Mouse (Mus musculus): ENCODE measurements around the gene Btbd2.
"Not testable (repeated sequence)": the region's sequence is repeated elsewhere in the genome, so short reads cannot be mapped to it uniquely, and the experiment has no call there.

Btbd2 gene

DNA sequence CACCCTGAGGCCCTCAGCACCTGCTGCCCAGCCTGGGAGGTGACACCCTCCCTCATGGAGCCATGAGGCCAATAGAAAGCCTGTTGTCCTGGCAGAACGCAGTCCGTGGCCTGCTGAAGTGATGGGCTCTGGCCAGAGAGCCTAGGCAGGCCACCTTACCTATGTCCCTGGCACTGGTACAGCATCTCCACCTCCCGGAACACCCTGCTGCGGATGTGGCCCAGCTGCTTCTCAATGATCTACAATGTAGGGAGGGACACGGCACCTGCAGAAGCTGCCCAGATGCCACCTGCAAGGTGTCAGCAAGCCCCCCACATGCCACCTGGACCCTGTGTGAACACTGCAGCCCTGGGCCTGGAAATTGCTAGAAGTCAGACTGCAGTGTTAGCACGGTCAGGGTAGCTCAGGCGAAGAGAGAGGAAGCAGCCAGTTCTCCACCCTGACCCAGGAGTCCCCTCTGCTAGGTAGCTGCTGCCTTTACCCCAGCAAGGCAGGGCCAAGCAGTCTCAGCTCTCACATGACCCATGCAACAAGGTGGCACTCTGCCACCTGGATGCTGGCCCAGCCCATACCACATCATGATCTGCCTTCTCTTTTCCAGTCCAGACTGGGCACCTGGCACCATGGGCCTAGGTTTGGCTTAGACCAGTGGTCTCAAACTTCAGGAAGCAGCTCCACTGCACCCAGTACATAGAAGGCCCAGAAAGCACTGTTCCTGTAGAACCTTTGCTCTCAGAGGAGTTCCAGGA lies 13.0 kb upstream of the Btbd2 start:
- no peak for DNase-seq (ENCODE audit: low spot score)

DNA sequence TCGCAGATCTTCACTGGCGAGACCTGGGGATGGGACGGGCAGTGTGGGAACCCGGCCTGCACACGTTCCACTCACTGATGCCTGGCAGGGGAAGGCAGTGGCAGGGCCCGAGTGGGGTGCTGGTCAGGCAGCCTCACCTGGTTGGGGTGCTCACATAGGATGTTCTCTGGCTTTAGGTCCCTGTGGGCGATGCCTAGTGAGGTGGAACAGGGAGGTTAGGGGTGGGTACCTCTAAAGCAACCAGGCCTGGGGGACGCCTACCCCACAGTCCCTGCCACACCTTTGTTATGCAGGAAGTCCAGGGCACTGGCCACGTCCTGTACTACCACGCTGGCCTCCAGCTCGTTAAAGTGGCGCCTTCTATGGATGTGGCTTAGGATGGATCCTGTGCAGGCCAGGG lies 12.1 kb upstream of the Btbd2 start:
- DNase-seq (ENCODE audit: low spot score), result no peak

DNA sequence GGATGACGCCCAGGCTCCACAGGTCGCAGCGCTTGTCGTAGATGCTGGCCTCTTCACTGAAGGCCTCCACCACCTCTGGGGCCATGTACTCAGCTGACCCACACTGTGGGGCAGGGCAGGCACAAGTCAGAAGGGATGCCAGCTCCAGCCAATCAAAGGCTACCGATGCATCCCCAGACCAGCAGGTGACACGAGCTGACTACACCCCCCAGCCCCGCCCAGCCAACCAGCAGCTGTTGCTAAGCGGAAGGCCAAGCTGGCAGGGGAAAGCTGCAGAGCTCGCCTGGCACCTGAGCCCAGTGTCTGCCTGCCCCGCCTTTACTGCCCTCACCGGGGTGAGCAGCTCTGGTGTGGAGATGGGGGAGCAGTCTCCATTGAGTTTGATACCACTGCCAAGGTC lies 11.7 kb upstream of the Btbd2 start:
- no peak for DNase-seq (ENCODE audit: low spot score)

DNA sequence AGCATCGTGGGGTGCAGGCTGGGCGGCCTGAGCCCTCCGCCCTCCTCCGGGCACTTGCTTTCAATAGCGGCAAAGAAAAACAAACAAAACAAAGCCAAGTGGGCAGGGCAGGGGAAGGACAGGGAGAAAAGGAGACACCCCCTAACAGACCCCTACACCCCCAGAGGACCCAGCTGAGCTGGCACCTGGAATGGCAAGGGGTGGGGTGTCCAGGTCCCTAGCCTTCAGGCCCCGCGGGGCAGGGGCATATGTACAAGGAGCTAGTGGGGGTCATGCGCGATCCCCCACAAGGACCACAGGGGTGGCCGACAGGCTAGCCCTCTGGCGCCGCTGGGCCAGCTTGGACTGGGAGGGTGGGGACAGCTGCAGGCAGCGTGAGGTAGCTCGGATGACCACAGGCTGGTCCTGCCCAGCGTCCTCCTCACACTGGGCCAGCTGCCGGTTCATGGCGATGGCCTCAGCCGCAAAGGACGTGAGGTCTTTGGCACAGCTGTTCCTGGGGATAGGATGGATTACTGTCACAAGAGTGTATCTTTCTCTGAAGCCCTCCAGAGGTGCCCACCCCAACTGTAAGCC lies 10.1 kb upstream of the Btbd2 start:
- DNase-seq (ENCODE audit: low spot score), result no peak

DNA sequence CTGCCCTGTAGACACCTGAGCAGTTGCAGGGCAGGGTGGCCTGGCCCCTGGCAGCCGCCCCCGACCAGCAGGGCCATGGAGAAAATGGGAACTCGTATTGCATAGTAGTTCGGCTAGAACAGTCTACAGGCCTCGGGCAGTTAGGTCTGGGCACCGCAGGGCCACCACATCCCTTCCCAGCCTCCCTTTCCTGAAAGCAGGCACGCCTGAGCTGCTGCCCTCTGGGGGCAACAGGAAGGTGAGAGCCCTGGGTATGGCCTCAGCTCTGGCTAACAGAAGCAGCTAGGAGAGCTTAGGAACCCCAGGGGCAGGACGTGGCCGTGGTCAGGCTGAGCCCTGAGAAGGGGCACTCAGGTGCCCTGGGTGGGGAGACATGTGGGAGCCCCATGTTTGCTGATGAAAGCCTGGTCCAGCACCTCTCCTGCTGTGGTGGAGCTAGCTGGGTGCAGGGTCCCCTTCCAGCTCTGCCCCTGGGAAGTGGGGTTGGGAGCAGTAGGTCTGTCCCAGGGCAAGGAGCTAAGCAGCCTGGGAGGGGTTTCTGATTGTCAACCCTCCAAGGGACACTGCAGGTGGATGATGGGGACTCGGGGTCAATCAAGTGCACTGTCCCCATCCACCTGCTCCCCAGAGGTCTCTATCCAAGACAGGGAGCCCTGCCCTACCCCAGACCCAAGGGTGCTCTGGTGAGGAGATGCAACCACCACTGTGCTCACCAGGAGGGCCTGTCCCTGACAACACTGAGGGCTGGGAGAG lies 9.3 kb upstream of the Btbd2 start:
- DNase-seq (ENCODE audit: low spot score), result no peak

DNA sequence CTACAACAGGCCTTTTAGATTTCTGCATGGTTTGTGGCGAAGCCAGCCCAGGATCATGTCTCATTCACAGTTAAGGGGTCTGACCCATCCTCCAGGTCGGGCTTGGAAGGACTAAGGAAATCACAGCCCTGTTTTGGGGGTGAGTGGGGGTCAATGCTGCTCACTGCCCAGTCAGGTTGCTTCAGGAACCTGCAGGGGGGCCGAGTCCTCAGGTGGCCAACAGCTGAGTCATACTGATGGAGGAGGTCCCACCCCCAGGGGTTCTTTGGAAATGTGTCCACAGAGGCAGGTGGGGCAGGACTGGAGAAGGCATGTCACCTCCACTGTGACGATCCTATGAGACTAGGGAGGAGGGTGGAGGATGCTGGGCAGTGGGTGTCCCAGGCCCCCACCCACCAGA lies 8.6 kb upstream of the Btbd2 start:
- no peak for DNase-seq (ENCODE audit: low spot score)

DNA sequence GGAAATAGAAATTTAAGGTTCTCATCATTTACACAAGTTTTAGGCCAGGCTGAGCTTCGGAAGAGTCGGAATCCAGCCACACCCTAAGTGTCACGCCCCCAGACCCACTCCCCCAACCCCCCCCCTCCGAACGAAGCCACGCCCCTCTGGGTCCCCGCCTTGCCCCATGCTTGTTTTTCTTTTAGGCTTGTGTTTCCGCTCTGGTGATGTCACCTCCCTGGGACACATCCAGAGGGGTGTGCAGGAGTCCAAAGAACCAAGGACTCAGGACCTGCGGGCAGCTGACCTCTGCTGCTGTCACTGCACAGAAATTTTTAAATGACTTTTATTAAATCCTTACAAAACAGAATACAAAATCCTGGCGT lies 8.1 kb upstream of the Btbd2 start:
- no peak for DNase-seq (ENCODE audit: low spot score)

DNA sequence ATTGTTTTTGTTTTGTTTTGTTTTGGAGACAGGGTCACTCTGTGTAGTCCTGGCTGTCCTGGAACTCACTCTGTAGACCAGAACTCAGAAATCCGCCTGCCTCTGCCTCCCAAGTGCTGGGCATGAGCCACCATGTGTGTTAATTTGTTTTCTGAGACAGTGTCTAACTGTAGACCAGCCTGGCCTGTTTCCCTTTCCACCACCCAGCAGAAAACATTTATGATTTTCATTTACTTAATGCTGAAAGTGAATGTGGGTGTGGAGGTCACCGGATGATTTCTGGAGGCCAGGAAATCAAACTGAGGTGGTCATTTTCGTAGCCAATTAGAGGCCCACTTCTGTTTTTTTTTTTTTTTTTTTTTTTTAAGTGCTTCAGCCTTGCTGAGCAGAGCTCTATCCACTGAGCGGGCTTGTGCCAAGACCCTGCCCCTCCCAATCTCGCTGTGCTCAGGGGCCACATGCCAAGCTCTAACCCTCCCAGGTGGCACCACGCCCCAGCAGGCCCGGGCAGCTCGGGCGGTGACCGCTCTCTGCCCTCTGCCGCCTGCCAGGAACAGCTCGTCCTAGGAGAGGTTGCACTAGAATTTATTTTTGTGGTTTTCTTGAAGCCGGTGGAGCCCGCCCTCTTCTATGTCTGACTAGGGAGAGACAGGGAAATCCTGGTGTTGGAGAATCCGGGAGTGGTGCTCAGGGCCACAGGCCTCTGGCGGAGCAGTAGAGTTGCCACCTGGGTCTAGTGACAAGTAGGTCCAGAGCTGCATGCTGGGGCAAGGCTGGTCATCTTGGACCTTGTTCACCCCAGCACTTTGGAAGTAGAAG lies 7.5 kb upstream of the Btbd2 start:
- DNase-seq (ENCODE audit: low spot score), result peak; percentile 36

DNA sequence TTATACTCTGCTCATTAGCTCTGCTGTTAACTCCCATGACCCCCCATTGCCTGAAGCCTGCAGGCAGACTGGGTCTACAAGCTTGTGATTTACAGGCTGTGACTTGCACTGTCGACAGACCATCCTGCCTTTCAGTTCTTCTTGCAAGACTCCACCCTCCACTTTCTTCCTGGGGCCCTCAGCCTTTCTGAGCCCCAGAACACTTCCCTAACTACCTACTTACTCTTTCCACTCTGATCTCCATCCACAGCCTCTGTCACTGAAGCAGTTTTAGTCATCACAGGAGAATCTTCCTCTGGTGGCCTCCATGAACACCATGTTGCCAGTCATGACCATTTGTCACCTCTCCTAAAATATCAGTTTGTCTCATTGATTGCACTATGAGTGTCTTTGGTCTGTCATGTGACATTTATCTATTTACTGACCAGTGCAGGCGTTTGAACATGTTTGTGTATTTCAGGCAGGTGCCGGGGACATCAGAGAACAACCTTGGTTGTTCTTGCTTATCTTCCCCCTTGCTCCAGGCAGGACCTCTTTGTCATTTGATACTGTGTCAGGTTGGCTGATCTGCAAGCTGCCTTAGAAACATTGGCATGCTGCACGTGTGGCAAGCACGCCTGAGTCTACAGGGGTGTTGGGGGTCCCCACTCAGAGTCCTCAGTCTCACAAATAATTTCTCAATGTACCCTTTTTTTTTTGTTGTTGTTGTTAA lies 6.8 kb upstream of the Btbd2 start:
- DNase-seq (ENCODE audit: low spot score), result no peak

DNA sequence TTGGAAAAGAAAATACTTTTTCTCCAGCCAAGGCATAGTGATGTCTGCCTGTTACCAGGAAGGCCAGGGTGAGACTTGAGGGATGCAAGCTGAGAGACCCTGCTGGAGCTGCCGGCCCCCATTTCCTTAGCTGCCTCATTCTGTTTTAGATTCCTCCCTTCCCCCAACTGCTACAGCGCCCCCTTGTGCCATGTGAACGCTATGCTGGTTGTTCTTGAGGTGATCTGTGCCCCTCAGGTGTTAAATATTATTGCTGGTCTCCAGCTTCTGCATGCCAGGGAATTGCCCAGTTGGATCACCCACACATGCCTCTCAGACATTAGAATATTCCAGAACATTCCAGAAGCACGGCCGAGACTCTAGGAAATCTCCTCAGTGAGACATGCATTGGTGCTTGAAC lies 4.3 kb upstream of the Btbd2 start:
- DNase-seq (ENCODE audit: low spot score), result peak; percentile 72

DNA sequence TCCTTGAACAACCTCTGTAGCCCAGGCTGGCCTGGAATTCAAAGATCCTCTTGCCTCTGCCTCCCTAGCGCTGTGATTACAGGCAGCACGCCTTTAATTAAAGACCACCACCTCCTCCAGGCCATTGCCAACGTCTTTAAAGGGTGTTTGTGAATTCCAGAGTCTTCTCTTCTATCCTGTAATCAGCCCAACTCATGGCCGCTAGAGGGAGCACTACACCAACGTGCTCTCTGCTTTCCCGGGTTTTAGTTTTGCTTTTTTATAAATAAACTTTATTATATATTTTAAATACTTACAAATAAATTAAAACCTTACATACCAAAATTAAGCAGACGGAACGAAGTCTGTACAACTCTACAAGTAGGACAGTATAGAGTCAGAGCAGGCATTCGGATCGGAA lies 2.3 kb upstream of the Btbd2 start:
- peak; percentile 57 for DNase-seq (ENCODE audit: low spot score)

DNA sequence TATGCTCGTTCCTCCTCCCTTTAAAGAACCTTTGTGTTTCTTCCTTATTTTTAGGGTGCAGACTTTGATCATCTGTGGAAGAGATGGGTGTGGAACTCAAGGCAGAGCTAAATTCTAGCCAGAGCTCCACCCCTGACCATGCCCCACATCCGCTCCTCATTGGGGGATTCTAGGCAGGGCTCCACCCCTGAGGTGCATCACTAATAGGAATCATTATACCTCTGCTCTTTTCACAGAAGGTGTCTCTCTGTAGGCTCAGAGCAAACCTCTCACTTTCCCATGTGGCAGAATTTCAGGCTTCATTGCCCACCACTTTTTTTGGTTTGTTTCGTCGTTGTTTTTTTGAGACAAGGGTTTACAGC lies 2.0 kb upstream of the Btbd2 start:
- peak; percentile 60 for DNase-seq (ENCODE audit: low spot score)

DNA sequence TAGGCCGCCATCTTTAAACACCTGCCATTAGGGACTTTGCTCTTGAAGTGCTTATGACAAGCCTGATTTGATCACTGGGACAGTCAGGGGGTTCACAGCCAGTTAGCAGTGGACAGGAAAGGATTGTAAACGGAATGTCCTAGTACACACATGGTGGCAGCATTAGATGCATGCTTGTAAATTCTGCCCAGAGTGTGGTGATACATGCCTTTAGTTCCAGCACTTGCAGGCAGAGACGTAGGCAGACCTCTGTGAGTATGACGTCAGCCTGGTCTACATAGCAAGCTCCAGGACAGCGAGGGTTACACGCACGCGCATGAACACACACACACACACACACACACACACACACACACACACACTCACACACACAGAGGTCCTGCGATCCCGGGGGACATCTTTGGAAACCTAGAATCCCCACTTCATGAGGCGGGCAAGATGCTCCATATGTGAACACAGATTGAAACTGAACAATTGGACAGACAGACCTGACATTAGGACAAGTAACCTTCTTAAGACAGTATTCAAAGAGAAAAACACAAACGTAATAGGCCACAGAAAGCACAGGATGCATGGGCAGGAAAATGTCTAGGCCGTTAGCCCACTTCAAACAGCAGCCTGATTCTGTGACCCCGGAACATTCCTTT lies 1.4 kb upstream of the Btbd2 start:
- peak; percentile 70 for DNase-seq (ENCODE audit: low spot score)

DNA sequence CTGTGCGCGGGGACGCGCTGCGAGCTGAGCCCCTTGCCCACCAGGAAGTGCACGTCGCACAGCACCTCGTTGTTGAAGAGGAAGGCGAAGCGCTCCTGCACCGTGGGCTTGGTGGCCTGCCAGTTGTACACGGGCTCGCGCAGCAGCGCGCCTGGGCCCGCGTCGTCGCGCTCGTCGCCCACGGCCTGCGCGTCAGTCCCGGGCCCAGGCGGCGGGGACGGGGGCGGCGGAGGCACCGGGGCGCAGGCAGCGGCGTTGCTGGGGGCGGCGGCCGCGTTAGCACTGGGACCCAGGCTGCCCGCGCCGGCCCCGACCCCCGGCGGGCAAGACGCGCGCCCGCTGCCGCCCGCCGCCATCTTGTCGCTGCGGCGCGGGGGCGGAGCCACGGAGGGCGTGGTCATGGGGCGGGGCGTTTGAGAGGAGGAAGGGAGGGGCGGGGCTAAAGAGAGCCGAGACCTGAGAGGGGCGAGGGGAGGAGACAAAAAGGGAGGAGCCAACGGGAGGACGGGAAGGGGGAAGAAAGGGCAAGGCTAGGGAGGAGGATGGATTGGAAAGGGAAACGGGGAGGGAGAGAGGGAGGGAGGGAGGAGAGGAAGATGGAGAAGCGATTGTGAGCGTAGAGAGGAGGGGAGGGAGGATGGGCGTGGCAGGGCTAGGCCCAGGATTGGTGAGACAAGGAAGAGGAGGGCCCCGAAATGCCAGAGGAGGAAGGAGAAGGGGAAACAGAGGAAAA lies 575 bp downstream of the Btbd2 start:
- peak; percentile 87 for DNase-seq (ENCODE audit: low spot score)

DNA sequence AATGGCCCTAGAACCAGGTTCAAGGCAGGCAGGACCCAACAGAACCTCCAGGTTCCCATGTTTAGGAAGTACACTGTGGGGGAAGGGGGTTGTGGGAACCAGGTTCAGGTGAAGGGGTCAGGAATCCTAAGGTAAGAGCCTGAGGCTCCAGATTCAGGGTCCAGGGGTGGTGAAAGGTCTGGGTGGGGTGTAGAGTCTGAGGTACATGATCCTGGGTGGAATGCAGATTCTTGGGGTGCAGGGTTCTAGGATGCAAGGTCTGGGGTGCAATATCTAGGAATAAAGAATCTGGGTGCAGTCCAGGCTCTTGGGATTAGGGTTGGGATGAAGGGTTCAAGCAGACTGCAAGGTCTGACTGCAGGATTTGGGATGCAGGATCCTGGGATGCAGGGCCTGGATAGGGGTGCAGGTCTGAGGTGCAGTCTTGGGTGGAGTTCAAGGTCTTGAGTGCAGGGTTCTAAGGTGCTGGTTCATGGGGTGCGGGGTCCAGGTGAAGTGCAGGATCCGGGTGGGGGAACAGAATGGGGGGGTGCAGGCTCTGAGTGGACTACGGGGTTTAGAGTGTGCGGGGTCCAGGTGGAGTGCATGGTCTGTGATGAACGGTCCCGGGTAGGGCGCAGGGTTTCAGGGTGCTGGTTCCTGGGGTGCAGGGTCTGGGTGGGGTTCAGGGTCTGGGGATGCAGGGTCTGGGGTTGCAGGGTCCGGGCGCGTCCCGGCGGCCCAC lies 1.3 kb downstream of the Btbd2 start:
- no peak for DNase-seq (ENCODE audit: low spot score)

DNA sequence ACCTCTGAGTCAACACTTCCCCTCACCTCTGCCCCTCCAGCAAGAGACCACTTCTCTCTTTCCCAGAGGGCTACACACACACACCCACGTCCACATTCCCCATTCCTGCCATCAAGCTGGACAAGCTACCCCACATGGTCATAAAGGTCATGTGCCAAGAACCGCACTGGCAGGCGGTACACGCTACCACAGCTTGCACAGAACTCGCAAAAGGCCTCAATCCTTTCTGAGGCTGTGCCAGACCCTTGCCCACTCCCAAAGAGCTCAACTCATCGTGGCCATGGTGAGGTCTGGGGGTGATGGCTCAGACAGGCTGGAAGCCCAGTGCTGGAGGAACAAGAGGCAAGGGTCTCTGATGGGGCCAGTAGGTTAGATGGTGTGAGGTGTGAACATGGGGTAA lies 2.0 kb downstream of the Btbd2 start:
- DNase-seq (ENCODE audit: low spot score), result no peak

DNA sequence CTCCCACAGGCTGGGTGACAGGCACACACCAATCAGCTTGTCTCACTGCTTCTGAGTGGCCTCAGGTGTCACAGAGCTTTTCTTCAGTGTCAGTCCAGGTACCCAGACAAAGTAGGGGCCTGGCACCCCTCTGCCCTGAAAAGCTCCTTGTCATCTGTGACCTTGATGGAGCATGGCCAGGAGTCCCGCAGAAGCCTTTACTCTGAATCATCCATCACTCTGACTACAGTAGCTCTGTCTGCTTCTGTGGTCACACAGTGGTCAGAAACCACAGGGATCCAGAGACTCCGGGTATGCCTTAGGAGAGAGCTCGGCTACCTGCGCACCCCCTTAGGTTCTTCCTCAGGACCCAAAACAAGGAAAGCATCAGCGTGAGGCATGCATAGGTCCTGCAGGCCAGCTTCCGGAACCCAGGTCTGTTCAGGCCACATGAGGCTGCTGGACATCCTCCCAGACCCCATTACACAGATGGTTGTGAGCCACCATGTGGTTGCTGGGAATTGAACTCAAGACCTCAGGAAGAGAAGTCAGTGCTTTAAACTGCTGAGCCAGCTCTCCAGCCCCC lies 3.6 kb downstream of the Btbd2 start:
- no peak for DNase-seq (ENCODE audit: low spot score)

DNA sequence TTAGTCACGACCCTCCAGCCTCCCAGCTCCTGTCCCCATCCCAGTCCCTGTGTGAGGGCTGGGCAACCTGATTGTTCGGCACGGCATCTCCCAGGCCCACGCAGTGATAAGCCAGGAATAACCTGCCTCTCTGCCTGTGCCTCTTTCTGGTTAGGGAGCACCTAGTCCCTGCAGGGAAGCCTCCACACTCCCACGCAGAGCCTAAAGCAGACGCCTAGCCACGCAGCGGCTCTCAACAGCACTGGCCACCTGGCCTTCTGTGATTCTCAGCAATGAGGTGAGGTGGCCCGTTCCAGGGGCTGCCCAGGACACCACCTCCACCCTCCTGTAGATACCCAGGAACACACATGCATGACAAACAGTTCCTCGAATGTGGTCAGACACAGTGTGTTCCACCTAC lies 6.5 kb downstream of the Btbd2 start:
- DNase-seq (ENCODE audit: low spot score), result no peak

DNA sequence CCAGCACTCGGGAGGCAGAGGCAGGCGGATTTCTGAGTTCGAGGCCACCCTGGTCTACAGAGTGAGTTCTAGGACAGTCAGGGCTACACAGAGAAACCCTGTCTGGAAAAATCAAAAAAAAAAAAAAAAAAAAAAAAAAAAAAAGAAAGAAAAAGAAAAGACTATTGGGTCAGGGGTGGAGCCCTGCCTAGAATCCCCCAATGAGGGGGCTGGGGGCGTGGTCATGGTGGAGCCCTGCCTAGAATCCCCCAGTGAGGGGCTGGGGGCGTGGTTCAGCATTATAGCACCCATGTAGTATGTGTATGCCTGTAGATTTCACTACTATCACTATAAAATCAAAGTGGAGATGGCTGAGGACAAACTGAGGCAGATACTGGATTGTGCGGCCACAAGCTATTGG lies 7.0 kb downstream of the Btbd2 start:
- not testable (repeated sequence) for DNase-seq (ENCODE audit: low spot score)

DNA sequence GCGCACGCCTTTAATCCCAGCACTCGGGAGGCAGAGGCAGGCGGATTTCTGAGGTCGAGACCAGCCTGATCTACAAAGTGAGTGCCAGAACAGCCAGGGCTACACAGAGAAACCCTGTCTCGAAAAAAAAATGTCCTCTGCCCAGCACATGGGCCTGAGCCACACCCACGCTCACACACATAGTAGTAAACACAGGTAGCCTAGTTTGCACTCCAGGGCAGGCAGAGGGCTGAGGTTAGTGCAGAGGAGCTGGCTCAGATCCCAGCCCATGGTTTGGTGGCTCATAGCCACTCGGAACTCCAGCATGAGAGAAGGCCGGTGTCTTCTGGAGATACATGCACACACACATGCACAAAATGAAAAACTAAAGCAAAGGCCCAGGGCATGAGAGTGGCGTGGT lies 9.9 kb downstream of the Btbd2 start:
- no peak for DNase-seq (ENCODE audit: low spot score)
